Mouse (Mus musculus) hindbrain, embryonic 11.5 days (tissue): Measurements from ENCODE around the gene Map3k10. TPM values are rescaled to one million over a fixed set of nuclear protein-coding genes. Genes with fewer than 3 reads are reported as not detected.

ENCODE experiments used
- ATAC-seq: fragments of 200-750 bp; cut with Nextera tagmentation; 2 replicates; pipeline ENCODE4 v1.8.0; 2017; ENCODE audit warnings: mild to moderate bottlenecking, moderate TSS enrichment, moderate library complexity; ENCODE audit not compliant: low FRiP score
- DNase-seq: peaks from one replicate; pipeline ENCODE4 v3.0.0-alpha.2; 2015; ENCODE audit warnings: low spot score
- H3K27ac ChIP-seq: fragments of 300-500 bp; sonication (generic); 2 replicates; pipeline ENCODE4 v1.5.1; 2014; ENCODE audit warnings: mild to moderate bottlenecking, low read depth, low read length
- H3K27me3 ChIP-seq: fragments of 300-500 bp; sonication (generic); 2 replicates; pipeline ENCODE4 v1.6.1; 2014; ENCODE audit warnings: mild to moderate bottlenecking, low read length, moderate library complexity, mixed read lengths; ENCODE audit not compliant: control insufficient read depth, insufficient read depth
- H3K36me3 ChIP-seq: fragments of 300-500 bp; sonication (generic); 2 replicates; pipeline ENCODE4 v1.6.1; 2014; ENCODE audit warnings: mild to moderate bottlenecking, low read length, moderate library complexity, mixed read lengths; ENCODE audit not compliant: control insufficient read depth, insufficient read depth
- H3K4me1 ChIP-seq: fragments of 300-500 bp; sonication (generic); replicated peaks from 2 replicates; pipeline ENCODE4 v1.6.1; 2014; ENCODE audit warnings: low read length, mixed read lengths; ENCODE audit not compliant: control insufficient read depth, insufficient read depth
- H3K4me2 ChIP-seq: fragments of 300-500 bp; sonication (generic); replicated peaks from 2 replicates; pipeline ENCODE4 v1.6.1; 2014; ENCODE audit warnings: mild to moderate bottlenecking, low read depth, low read length
- H3K4me3 ChIP-seq: fragments of 300-500 bp; sonication (generic); 2 replicates; pipeline ENCODE4 v1.5.1; 2014; ENCODE audit warnings: low read depth, low read length
- H3K9ac ChIP-seq: fragments of 300-500 bp; sonication (generic); 2 replicates; pipeline ENCODE4 v1.6.1; 2014; ENCODE audit warnings: low read depth, low read length
- H3K9me3 ChIP-seq: fragments of 300-500 bp; sonication (generic); 2 replicates; pipeline ENCODE4 v1.6.1; 2016; ENCODE audit warnings: low read length; ENCODE audit not compliant: control insufficient read depth
- WGBS: fragments of 180-500 bp; shearing (Covaris S2); extraction: QIAGEN DNeasy Blood & Tissue Kit; methylation state at CpG from one replicate; pipeline ENCODE4 v1.1.7; 2014; 5-methylcytosine and 5-hydroxymethylcytosine counted together
- polyA plus RNA-seq: library from polyadenylated mRNA; unstranded; fragments of >200 nt; fragmentation: Nextera tagmentation; extraction: Ambion mirVana; gene quantifications from 2 replicates; pipeline ENCODE4 v1.2.1, GENCODE M21; 2014

Gene Map3k10
- polyA plus RNA-seq, 1 experiment from 2014 or later: 8.8 TPM

DNA sequence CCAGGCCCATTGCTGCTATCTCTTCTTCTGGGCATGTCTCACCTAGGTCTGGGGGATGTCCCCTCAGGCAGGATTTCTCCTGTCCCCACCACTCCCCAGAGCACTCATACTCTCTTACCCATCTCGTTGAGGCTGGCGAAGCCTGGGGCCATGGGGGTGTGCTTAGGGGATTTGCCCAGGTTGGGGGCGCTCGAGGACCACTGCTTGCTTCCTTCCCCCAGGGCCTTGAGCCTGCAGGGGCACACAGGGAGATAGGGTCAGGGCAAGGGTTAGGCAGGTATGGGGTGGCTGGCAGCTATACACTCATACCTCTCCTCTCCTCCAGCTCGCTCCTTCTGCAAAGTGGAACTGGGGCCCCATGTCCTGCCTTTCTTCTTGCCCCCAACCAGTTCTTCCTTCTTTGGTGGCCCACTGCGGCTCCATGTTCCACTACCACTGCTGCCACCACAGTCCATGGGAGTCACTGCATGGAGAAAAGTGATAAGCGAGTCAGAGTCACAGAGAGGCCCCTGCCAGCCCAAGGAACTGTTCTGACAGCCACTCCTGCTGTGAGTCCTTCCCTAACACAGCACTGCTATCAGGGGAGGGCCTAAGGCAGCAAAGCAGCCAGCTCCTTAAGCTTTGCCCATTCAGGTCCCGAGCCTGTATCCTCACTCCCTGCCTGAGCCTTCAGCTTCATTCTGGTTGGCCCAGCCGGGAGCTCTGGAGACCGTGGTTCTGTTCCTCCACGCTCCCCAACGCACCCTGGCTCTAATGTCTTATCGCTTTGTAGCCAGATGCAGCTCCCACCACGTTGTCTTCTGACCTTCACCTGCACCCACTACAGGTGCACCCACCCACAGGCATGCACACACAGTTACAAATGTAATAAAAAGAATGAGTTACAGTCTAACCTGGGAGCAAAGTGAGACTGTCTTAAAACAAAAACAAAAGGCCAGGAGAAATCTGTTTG lies 15.4 kb downstream of the Map3k10 start:
- Histone ChIP-seq H3K27me3 (peaks cover 27% of the 10 kb centered on the region), H3K4me3 (no peak overlapping the region), H3K27ac (no peak overlapping the region), H3K4me1 (no peaks in the 10 kb centered on the region), H3K9me3 (no peaks in the 10 kb centered on the region), H3K9ac (no peak overlapping the region), H3K36me3 (no peaks in the 10 kb centered on the region), H3K4me2 (no peak overlapping the region)
- DNase-seq: no peak
- WGBS: 52% methylated on average over 14 of the region's 14 CpGs
- ATAC-seq: no peak

GRCm38 (mm10) chr7:27657824-27658395 lies 16.5 kb downstream of the Map3k10 start:
- no peaks in the 10 kb centered on the region for H3K4me1 ChIP-seq
- no peaks in the 10 kb centered on the region for H3K36me3 ChIP-seq
- H3K4me3 ChIP-seq: no peak overlapping the region
- DNase-seq (peak; percentile 5), ATAC-seq (no peak)
- no peak overlapping the region for H3K4me2 ChIP-seq
- no peak overlapping the region for H3K27ac ChIP-seq
- no peaks in the 10 kb centered on the region for H3K9me3 ChIP-seq
- peaks cover 32% of the 10 kb centered on the region for H3K27me3 ChIP-seq
- no peak overlapping the region for H3K9ac ChIP-seq
- 32% methylated on average over 44 of the region's 53 CpGs for WGBS

- ATAC-seq: no peak
- Histone ChIP-seq H3K9me3 (no peaks in the 10 kb centered on the region), H3K4me2 (no peak overlapping the region), H3K27me3 (peaks cover 36% of the 10 kb centered on the region), H3K27ac (no peak overlapping the region), H3K4me3 (no peak overlapping the region), H3K4me1 (no peaks in the 10 kb centered on the region), H3K9ac (no peak overlapping the region), H3K36me3 (no peaks in the 10 kb centered on the region)
- WGBS: 85% methylated on average over 16 of the region's 16 CpGs
- no peak for DNase-seq
Measured at GRCm38 (mm10) chr7:27656600-27656999, 17.8 kb downstream of the Map3k10 start.

GRCm38 (mm10) chr7:27655545-27655944 lies 18.9 kb downstream of the Map3k10 start:
- Histone ChIP-seq H3K27ac (no peak overlapping the region), H3K9ac (no peak overlapping the region), H3K4me3 (no peak overlapping the region), H3K27me3 (peaks cover 36% of the 10 kb centered on the region), H3K9me3 (no peaks in the 10 kb centered on the region), H3K4me1 (no peaks in the 10 kb centered on the region), H3K36me3 (no peaks in the 10 kb centered on the region), H3K4me2 (no peak overlapping the region)
- ATAC-seq: no peak
- WGBS: 69% methylated on average over 11 of the region's 11 CpGs
- DNase-seq: no peak

DNA sequence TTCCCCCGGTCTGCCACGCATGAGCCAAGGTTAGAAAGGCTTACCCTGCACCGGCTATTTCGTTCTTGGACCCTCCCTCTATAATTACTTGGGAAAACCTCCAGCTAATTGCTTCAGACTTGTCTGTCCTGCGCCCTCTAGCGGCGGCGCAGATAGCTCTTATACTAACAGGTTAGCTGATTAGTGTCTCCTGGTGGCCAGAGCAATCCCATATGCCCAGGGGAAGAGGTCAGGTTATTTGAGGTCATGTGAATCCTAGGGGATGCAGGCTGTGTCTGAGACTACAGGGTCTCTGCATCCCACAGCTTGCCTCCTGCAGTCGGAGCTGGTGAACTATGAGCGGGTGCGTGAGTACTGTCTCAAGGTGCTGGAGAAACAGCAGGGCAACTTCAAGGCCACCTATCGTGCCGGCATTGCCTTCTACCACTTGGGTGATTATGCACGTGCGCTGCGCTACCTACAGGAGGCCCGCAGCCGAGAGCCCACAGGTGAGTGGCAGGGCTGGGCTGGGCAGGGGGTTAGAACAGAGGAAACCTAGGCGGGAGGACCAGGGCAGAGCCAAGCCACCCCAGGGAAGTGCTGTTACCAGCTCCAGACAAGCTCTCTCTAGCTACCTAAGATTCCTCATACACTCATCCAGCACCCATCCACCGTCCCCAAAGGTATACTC lies 19.7 kb downstream of the Map3k10 start:
- Histone ChIP-seq H3K27me3 (peaks cover 36% of the 10 kb centered on the region), H3K4me2 (no peak overlapping the region), H3K27ac (no peak overlapping the region), H3K4me1 (no peaks in the 10 kb centered on the region), H3K4me3 (0 out of 2 replicates have a peak overlapping the region, but pooled peaks have one; percentile 48), H3K9me3 (no peaks in the 10 kb centered on the region), H3K9ac (no peak overlapping the region), H3K36me3 (no peaks in the 10 kb centered on the region)
- DNase-seq (peak; percentile 52), ATAC-seq (no peak)
- 66% methylated on average over 20 of the region's 20 CpGs for WGBS

DNA sequence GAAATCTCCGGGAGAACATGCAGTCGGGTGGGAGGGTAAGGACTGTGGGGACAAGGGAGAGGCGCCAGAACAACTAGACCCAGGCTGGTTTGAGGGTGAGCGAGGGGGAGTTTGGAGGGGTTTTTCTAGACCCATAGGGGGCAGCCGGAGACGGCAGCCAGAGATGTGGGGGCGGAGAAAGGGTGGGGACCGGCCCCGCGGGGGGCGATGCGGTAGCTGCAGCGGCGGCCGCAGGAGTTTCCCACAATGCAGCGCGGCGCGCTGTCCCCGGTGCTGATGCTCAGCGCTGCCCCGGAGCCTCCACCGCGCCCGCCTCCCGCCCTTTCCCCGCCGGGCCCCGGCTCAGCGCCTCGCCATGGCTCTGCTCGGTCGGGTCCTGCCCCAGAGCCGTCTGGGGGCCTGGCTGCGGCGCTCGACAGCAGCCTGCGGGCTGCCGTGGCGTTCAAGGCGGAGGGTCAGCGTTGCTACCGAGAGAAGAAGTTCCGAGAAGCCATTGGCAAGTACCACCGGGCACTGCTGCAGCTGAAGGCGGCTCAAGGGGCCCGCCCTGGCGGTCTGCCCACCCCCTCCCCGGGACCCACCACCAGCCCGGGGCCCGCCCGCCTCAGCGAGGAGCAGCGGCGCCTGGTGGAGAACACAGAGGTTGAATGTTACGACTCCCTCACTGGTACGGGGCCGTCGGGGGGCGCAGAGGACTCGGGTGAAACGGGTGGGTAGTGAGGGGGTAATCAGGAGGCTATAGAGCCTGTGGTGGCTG lies 20.5 kb downstream of the Map3k10 start, which contains the start of gene Ttc9b:
Ttc9b (plus strand) TSS at position 235 of the 757 bp plus-strand sequence.
- no peaks in the 10 kb centered on the region for H3K36me3 ChIP-seq
- peak within 1 kb of the TSS; percentile 48 for H3K4me3 ChIP-seq
- peak within 1 kb of the TSS; percentile 66 for H3K27ac ChIP-seq
- peak within 1 kb of the TSS; percentile 79 for H3K4me2 ChIP-seq
- ATAC-seq (peak; percentile 71), DNase-seq (peak; percentile 84)
- H3K9ac ChIP-seq: peak within 1 kb of the TSS; percentile 73
- peaks cover 30% of the 10 kb centered on the region for H3K27me3 ChIP-seq
- H3K9me3 ChIP-seq: no peaks in the 10 kb centered on the region
- 3% methylated on average over 36 of the region's 62 CpGs for WGBS
- H3K4me1 ChIP-seq: no peaks in the 10 kb centered on the region

- no peak overlapping the region for H3K9ac ChIP-seq
- peaks cover 18% of the 10 kb centered on the region for H3K27me3 ChIP-seq
- no peaks in the 10 kb centered on the region for H3K9me3 ChIP-seq
- H3K27ac ChIP-seq: no peak overlapping the region
- no peaks in the 10 kb centered on the region for H3K4me1 ChIP-seq
- 4% methylated on average over 10 of the region's 10 CpGs for WGBS
- H3K4me3 ChIP-seq: no peak overlapping the region
- H3K4me2 ChIP-seq: no peak overlapping the region
- DNase-seq (peak; percentile 92), ATAC-seq (no peak)
- no peaks in the 10 kb centered on the region for H3K36me3 ChIP-seq
Measured at GRCm38 (mm10) chr7:27650949-27651348, 23.4 kb downstream of the Map3k10 start.

GRCm38 (mm10) chr7:27649723-27650122 lies 24.7 kb downstream of the Map3k10 start:
- Histone ChIP-seq H3K9ac (no peak overlapping the region), H3K9me3 (no peaks in the 10 kb centered on the region), H3K4me2 (no peak overlapping the region), H3K36me3 (no peaks in the 10 kb centered on the region), H3K4me1 (no peaks in the 10 kb centered on the region), H3K27ac (no peak overlapping the region), H3K27me3 (peaks cover 16% of the 10 kb centered on the region), H3K4me3 (no peak overlapping the region)
- DNase-seq (no peak), ATAC-seq (no peak)
- 87% methylated on average over 11 of the region's 11 CpGs for WGBS
